Mouse (Mus musculus) cerebellum, adult 8-10 months (tissue): ENCODE measurements around the gene Fosl1.

Source experiments
- DNase-seq: peaks from one replicate; pipeline ENCODE4 v3.0.0; 2022

Gene Fosl1

GRCm38 (mm10) chr19:5484496-5484895, 37.1 kb downstream of the Fosl1 start:
- DNase-seq = peak; percentile 41

DNA sequence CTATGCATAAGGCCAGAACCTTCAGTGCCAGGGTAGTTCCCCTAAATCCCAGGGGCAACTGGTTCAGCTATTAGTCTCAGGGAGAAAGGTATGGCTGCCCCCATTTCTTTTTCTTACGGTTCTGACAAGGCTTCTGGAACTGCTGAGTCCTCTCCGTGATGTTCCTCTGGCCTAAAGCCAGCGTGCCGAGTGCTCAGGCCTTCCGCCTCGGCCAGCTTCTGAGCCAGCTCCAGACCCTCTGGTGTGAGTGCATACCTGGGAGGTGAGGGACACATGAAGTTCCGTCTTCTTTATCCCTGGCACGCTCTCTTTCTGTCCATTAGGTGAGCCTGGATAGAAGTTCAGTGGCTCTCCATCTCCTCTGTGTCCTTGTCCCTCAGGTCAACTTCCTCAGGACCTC, 38.0 kb downstream of the Fosl1 start:
- no peak for DNase-seq

- DNase-seq = peak; percentile 83
These were observed 38.5 kb downstream of the Fosl1 start for GRCm38 (mm10) chr19:5485821-5486220.

GRCm38 (mm10) chr19:5486286-5486685, 38.9 kb downstream of the Fosl1 start:
- peak; percentile 79 for DNase-seq

DNA sequence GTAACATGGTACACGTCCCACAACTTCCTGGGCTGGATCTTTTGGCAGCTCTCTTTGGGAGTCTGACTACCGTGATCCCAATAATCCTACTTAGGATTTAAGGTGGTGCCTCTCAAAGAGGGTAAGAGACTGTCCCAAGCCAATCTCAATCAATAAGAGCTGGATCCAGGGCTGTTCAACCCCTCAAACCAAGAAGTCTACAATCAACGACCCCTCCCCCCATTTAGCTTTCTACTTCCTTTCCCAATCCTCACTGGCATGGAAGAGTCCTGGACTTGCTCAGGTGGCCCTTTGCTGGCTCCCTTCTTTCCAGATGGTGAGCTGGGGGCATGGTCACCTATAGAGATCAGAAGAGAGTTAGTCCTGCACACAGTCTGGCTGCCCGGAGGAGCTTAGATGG, 39.4 kb downstream of the Fosl1 start:
- peak; percentile 47 for DNase-seq

GRCm38 (mm10) chr19:5487768-5488550, 40.6 kb downstream of the Fosl1 start, which contains the start of gene Mus81:
Gene Mus81 (minus strand): TSS chr19:5488402.
- DNase-seq = peak; percentile 96

DNA sequence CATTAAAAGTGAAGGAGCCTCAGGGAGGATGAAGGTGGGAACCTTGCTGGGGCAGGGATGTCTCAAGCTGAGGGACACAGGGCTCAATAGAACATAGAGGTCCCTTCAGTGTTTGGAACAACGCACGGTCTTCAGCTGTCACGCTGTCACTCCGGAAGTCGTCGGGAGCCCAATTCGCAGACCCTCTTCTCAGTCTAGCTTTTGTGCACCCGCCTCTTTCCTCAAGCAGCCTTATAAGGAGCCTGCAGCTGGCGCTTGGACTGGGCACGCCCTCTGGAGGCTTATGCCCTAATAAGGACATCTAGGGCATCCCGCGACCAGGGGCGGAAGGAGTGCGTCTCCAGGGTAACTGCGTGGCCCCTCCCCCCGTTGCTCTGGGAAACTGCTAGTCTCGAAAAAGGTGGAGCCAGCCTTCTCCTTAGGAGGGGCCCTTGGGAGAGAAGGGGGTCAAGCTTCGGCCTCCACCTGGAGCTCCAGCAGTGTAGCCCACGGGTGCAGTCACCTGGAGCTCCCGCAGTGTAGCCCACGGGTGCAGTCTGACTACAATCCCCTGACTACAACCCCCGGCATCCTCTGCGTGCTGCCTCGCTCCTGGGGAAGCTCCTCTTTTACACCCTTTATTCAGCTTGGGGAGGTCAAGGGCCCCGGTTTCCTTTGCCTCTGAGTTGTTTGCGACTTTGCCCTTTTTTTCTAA, 41.7 kb downstream of the Fosl1 start:
- DNase-seq = peak; percentile 94

DNA sequence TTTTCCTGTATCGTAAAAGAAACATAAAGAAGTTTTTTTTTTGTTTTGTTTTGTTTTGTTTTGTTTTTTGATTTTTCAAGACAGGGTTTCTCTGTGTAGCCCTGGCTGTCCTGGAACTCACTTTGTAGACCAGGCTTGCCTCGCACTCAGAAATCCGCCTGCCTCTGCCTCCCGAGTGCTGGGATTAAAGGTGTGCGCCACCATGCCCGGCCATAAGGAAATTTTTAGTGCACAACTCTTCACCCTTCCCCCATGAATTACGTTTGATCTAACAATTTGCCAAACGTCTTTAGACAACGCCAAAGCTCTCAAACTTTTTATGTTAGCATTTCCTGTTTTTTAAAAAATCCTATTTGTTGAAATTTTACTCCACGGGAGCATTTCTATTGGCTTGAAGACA, 42.4 kb downstream of the Fosl1 start:
- DNase-seq = peak; percentile 30

GRCm38 (mm10) chr19:5490313-5490897, 43.1 kb downstream of the Fosl1 start, which contains the start of gene Cfl1:
Gene Cfl1 (plus strand): TSS chr19:5490455.
- DNase-seq = peak; percentile 92

- peak; percentile 76 for DNase-seq
These were observed 43.8 kb downstream of the Fosl1 start for GRCm38 (mm10) chr19:5490898-5491708.

- DNase-seq = no peak
These were observed 45.3 kb downstream of the Fosl1 start for GRCm38 (mm10) chr19:5492641-5493040.

DNA sequence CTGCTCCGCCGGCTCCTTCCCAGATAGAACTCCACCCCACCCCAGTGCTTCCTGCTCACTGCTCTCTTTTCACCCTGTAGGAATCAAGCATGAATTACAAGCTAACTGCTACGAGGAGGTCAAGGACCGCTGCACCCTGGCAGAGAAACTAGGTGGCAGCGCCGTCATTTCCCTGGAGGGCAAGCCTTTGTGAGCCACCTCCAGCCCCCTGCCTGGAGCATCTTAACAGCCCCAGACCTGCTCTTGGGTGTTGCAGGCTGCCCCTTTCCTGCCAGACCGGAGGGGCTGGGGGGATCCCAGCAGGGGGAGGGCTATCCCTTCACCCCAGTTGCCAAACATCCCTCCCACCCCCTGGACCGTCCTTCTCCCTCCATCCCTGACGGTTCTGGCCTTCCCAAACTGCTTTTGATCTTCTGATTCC, 46.0 kb downstream of the Fosl1 start:
- DNase-seq = peak; percentile 32

DNA sequence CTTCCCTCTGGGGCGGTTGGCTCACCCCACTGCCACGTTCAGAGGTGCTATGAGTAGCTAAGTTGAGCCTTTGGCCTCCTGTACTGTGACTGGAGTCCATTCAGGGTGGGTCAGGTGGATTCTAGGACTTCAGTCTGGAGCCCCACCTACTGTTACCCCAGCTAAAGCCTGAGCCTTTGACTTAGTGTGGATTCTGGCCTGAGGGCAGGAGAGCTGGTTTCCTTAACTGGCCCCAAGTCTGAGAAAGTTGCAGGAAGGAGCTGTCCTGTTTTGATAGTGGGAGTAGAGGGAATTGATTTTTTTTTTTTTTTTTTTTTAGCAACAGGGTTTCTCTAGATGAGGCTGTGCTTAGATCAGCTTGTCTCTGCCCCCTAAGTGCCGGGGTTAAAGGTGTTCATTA, 47.0 kb downstream of the Fosl1 start:
- DNase-seq = no peak

DNA sequence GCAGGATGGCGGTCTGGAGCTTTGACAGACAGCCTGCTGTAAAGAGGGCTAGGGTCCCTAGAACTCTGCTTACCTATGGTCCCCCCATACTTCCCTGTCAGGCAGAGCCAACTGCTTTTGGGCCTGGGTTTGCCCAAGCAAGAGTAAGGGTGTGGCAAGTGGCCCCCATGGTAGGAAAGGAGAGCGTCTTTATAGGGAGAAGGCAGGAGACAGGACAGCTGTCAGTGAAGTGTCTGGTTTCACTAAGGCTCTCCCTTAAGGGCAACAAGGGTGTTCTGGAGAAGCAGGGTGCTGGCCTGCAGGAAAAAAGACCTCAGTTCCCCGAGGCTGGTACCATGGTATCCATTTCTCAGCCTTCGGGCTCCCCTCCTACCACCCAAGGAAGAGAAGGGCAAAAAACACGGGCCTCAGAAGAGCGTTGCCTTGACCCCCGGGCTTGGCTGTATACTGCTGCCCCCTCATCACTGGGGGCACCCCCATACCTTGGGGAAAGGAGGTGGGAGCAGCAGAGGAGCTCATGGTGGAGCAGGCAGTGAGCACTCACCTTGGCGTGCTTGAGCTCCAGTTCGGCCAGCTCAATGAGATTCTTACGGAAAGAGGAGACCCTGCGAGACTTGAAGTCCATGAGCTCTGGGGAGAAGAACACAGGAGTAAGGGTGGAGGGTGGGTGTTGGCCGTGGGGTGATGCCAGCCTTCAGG, 48.2 kb downstream of the Fosl1 start:
- peak; percentile 25 for DNase-seq

- no peak for DNase-seq
These were observed 48.7 kb downstream of the Fosl1 start for GRCm38 (mm10) chr19:5496052-5496370.

DNA sequence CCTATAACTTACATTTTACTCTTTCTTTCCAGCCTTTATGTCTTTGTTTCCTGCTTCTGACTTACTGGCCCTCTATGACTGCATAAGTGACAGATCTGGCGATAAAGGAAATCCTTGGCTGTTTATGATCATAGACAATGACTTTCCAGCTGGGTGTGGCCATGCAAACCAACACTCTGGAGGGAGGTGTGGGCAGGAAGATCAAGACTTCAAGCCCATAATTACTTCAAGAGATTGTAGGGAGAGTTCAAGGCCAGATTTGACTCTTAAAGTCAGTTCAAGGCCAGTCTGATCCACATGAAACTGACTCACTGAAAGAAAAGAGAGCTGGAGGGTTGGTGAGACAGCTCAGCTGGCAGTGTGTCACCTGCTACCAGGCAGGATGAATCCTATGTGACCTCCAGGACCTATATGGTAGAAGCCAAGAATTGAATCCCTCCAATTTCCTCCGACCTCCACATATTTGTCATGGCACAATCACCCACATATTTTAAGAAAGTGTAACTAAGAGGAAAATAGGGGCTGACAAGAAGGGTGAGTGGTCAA, 53.1 kb downstream of the Fosl1 start:
- DNase-seq = no peak

DNA sequence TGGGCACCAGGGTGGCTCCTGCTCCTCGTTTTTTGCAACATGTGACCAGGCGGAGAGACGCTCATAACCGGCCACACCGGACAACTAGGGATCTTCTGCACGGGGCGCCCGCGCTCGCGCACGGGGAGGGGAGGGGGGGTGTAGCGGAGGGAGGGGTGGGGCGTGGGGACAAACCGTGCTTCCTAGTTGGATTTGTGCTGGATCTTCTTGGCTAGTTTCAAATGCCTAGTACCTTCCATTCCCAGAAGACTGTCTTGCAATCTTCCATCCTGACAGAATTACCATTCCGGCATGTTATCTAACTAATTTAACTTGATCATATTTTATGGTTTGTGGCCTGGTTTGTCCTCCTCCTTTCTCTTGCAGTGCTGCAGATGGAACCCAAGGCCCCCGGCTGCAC, 56.3 kb downstream of the Fosl1 start, which contains the start of gene 1700020D05Rik:
1700020D05Rik (minus strand) TSS at position 101 of the 400 bp plus-strand sequence.
- DNase-seq = no peak
